ENCODE assay signal across 22 mouse cellular contexts in the genomic region with DNA sequence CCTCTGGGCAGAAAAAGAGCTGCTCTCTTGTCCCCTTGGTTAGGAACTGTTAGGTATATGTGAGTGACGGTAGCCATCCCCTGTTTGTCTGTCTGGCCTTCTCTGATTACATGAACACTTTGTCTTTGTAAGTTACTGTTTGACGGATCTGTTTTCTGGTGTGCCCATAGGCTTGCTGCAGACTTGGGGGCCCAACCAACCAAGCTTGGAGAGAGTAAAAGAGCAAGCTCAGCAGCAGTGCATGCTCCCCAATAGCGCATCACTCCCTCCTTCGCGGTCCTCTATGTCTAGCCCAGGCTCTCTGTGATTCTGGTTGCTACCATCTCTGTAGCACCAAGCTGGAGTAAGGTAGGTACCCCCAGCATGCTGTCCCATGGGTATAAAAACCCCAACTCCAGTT. TPM values are rescaled to one million over a fixed set of nuclear protein-coding genes. Genes with fewer than 3 reads are reported as not detected.
A peak's percentile ranks its signal among the peaks of the same experiment; 100 is the strongest.
DNase-seq lines count a peak whose midpoint lies in the region; ATAC-seq and TF ChIP-seq lines count a peak whose summit lies in the region.
"Had no signal": no experiment of that assay in that cellular context is flagged by ENCODE, and none has a peak within 500 bp of the region (broad histone marks: within the 10 kb centered on the region; RNA-seq: fewer than 3 reads in every experiment).

No protein-coding gene starts in this region.

- no peaks in the 10 kb centered on the region for H3K9me3 ChIP-seq in kidney, postnatal 0 days (replicated peaks; ENCODE audit: low read length)
- no peaks in the 10 kb centered on the region for H3K9me3 ChIP-seq in midbrain, embryonic 16.5 days (replicated peaks; ENCODE audit: control insufficient read depth, low read length, poor library complexity, severe bottlenecking)

- no peak overlapping the region for H3K4me3 ChIP-seq in kidney, postnatal 0 days (replicated peaks; ENCODE audit: low read depth, low read length)
- no peak overlapping the region for H3K4me3 ChIP-seq in midbrain, embryonic 16.5 days (ENCODE audit: low read depth, low read length)
- H3K4me3 ChIP-seq: embryonic facial prominence, embryonic 15.5 days; erythroblast, embryonic 14.5 days; forebrain, embryonic 10.5 days; gastrocnemius, adult 2 months; hindbrain, embryonic 10.5 days had no signal

- no peaks in the 10 kb centered on the region for H3K27me3 ChIP-seq in kidney, postnatal 0 days (ENCODE audit: insufficient read depth, low read length)
- H3K27me3 ChIP-seq in midbrain, embryonic 16.5 days (ENCODE audit: control insufficient read depth, insufficient read depth, low read depth, low read length): no peaks in the 10 kb centered on the region
- H3K27me3 ChIP-seq: CH12.LX; embryonic facial prominence, embryonic 15.5 days had no signal

- TF ChIP-seq CTCF in kidney, postnatal 0 days (IDR thresholded peaks at IDR 0.05; ENCODE audit: low read depth): no peak

- H3K36me3 ChIP-seq in kidney, postnatal 0 days (ENCODE audit: insufficient read depth, low read length): no peaks in the 10 kb centered on the region
- H3K36me3 ChIP-seq in midbrain, embryonic 16.5 days (ENCODE audit: control insufficient read depth, insufficient read depth, low read length): no peaks in the 10 kb centered on the region
- H3K36me3 ChIP-seq: embryonic facial prominence, embryonic 15.5 days; forebrain, embryonic 10.5 days; hindbrain, embryonic 10.5 days had no signal

- 0 out of 2 replicates have a peak, but pooled peaks have one; percentile 5 for ATAC-seq in kidney, postnatal 0 days (replicated peaks; ENCODE audit: low FRiP score, low read depth)
- ATAC-seq in midbrain, embryonic 16.5 days: no peak
- ATAC-seq: forebrain, embryonic 14.5 days had no signal

- no peak overlapping the region for H3K4me2 ChIP-seq in kidney, postnatal 0 days (ENCODE audit: low read length)
- no peak overlapping the region for H3K4me2 ChIP-seq in midbrain, embryonic 16.5 days (ENCODE audit: low read length)
- H3K4me2 ChIP-seq: embryonic facial prominence, embryonic 15.5 days; heart, embryonic 11.5 days; hindbrain, embryonic 14.5 days had no signal

- DNase-seq in kidney, adult 11 months: peak; percentile 41
- DNase-seq in kidney, postnatal 10 days: no peak
- DNase-seq in kidney, adult 8-10 months: peak; percentile 27 to 35
- DNase-seq in kidney, postnatal 0 days (ENCODE audit: low spot score): no peak
- DNase-seq in left cerebral cortex, adult 11 months (ENCODE audit: low spot score): no peak
- DNase-seq: adrenal gland, adult 2 months; adrenal gland, postnatal 25 days; cerebellum, adult 11 months; cerebellum, adult 8-10 months; cerebellum, postnatal 14 days; embryo, embryonic 11 days; gastrocnemius, adult 2 months; gastrocnemius, postnatal 25 days had no signal

- no peaks in the 10 kb centered on the region for H3K4me1 ChIP-seq in kidney, postnatal 0 days (replicated peaks; ENCODE audit: insufficient read depth, low read length)
- H3K4me1 ChIP-seq in midbrain, embryonic 16.5 days (ENCODE audit: control insufficient read depth, insufficient read depth, low read length): no peaks in the 10 kb centered on the region
- H3K4me1 ChIP-seq: embryonic facial prominence, embryonic 15.5 days; forebrain, embryonic 10.5 days; hindbrain, embryonic 10.5 days had no signal

- H3K27ac ChIP-seq in kidney, postnatal 0 days: 0 out of 2 replicates have a peak overlapping the region, but pooled peaks have one; percentile 57
- H3K27ac ChIP-seq in midbrain, embryonic 16.5 days (ENCODE audit: low read length): no peak overlapping the region
- H3K27ac ChIP-seq: embryonic facial prominence, embryonic 15.5 days; forebrain, embryonic 10.5 days; gastrocnemius, adult 2 months; hindbrain, embryonic 10.5 days; hindbrain, embryonic 14.5 days had no signal

- no peak overlapping the region for H3K9ac ChIP-seq in kidney, postnatal 0 days (ENCODE audit: low read depth, low read length)
- H3K9ac ChIP-seq in midbrain, embryonic 16.5 days (ENCODE audit: low read depth, low read length): no peak overlapping the region
- H3K9ac ChIP-seq: embryonic facial prominence, embryonic 15.5 days; hindbrain, embryonic 14.5 days had no signal

- WGBS in kidney, postnatal 0 days: 76% methylated on average over 5 of the region's 5 CpGs
- WGBS in midbrain, embryonic 16.5 days: 95% methylated on average over 5 of the region's 5 CpGs

RNA-seq across cellular contexts. Expression of a gene that starts 9.1 kb away (rescaled TPM):
- 31.4 and 33.9 TPM in 2 replicates for polyA plus RNA-seq in kidney, postnatal 0 days (2015; fragmentation: Nextera tagmentation; extraction: Ambion mirVana)
- polyA plus RNA-seq in midbrain, embryonic 16.5 days (2015; fragmentation: Nextera tagmentation; extraction: Ambion mirVana): 115 and 118 TPM in 2 replicates
- polyA plus RNA-seq: erythroblast, embryonic 14.5 days had no signal

Comparison
In these comparisons a context has a peak if more than half of its experiments do, and no peak if none do; other contexts are left out.
1. DNase-seq: peak in kidney, adult 11 months (single experiment) and kidney, adult 8-10 months (2 of 2); none in kidney, postnatal 10 days (single experiment), kidney, postnatal 0 days (single experiment) and left cerebral cortex, adult 11 months (single experiment).